ENCODE assay signal across 17 mouse cellular contexts in genomic region chr5:96367260-96367659, GRCm38 (mm10). TPM values are rescaled to one million over a fixed set of nuclear protein-coding genes. Genes with fewer than 3 reads are reported as not detected.
"Had no signal": no experiment of that assay in that cellular context is flagged by ENCODE, and none has a peak within 500 bp of the region (broad histone marks: within the 10 kb centered on the region; RNA-seq: fewer than 3 reads in every experiment).

No protein-coding gene starts in this region.

- H3K9me3 ChIP-seq: neural tube, embryonic 12.5 days; neural tube, embryonic 13.5 days; neural tube, embryonic 15.5 days; stomach, embryonic 15.5 days had no signal

- H3K9ac ChIP-seq: neural tube, embryonic 12.5 days; neural tube, embryonic 13.5 days; neural tube, embryonic 15.5 days; stomach, embryonic 15.5 days had no signal

- H3K36me3 ChIP-seq: neural tube, embryonic 12.5 days; neural tube, embryonic 13.5 days; neural tube, embryonic 15.5 days; stomach, embryonic 15.5 days had no signal

- H3K27me3 ChIP-seq: neural tube, embryonic 12.5 days; neural tube, embryonic 15.5 days; stomach, embryonic 15.5 days had no signal

- H3K27ac ChIP-seq: neural tube, embryonic 12.5 days; neural tube, embryonic 13.5 days; neural tube, embryonic 15.5 days; stomach, embryonic 15.5 days had no signal

- DNase-seq: retina, postnatal 1 day; right cerebral cortex, adult 18-20 months; right cerebral cortex, postnatal 14 days; right cerebral cortex, postnatal 25 days; right cerebral cortex, postnatal 4 days; spleen, adult 18-20 months; thymus, adult 18-20 months; thymus, adult 2 months; thymus, postnatal 14 days; thymus, postnatal 25 days; thymus, postnatal 36 days; thymus, postnatal 4 days had no signal

- H3K4me3 ChIP-seq: neural tube, embryonic 12.5 days; neural tube, embryonic 13.5 days; neural tube, embryonic 15.5 days; stomach, embryonic 15.5 days had no signal

- H3K4me1 ChIP-seq: neural tube, embryonic 12.5 days; neural tube, embryonic 13.5 days; neural tube, embryonic 15.5 days; stomach, embryonic 15.5 days had no signal

- H3K4me2 ChIP-seq: neural tube, embryonic 12.5 days; neural tube, embryonic 13.5 days; neural tube, embryonic 15.5 days; stomach, embryonic 15.5 days had no signal

RNA-seq across cellular contexts. Expression of gene Fras1, which starts 6.5 kb away (rescaled TPM):
- total RNA-seq: neutrophil, adult 5-6 weeks had no signal
